Mouse (Mus musculus) brain, embryonic 14.5 days (tissue): ENCODE data around the gene Zfp420. TPM values are rescaled to one million over a fixed set of nuclear protein-coding genes. Genes with fewer than 3 reads are reported as not detected.
"Not testable (repeated sequence)": the region's sequence is repeated elsewhere in the genome, so short reads cannot be mapped to it uniquely, and the experiment has no call there.

ENCODE experiments used
- DNase-seq: peaks from one replicate; pipeline ENCODE4 v3.0.0-alpha.2; 2011; ENCODE audit warnings: low read depth
- CTCF ChIP-seq: fragments of 200-500 bp; IDR thresholded peaks from 2 replicates; pipeline ENCODE4 v1.5.1; 2012; ENCODE audit warnings: inconsistent platforms, mild to moderate bottlenecking, moderate library complexity, borderline replicate concordance; ENCODE audit not compliant: insufficient read depth, insufficient read length; ENCODE audit errors: extremely low read depth
- POLR2A ChIP-seq: fragments of 200-500 bp; IDR thresholded peaks from 2 replicates; pipeline ENCODE4 v1.6.1; 2012; ENCODE audit warnings: mild to moderate bottlenecking, inconsistent platforms, borderline replicate concordance; ENCODE audit not compliant: poor library complexity, insufficient read depth, insufficient read length, severe bottlenecking; ENCODE audit errors: extremely low read depth
- polyA plus RNA-seq: library from polyadenylated mRNA; depleted of rRNA; stranded (reverse); fragments of >200 nt; gene quantifications from 2 replicates; pipeline ENCODE4 v1.2.3, GENCODE M21; 2012

The Zfp420 gene
- polyA plus RNA-seq, 1 experiment: 17.3 TPM

- TF ChIP-seq POLR2A: no peak
- TF ChIP-seq CTCF: no peak
- no peak for DNase-seq
These were observed 15.2 kb upstream of the Zfp420 start for GRCm38 (mm10) chr7:29844616-29845015.

GRCm38 (mm10) chr7:29852831-29853218 lies 7.0 kb upstream of the Zfp420 start:
- no peak for DNase-seq
- TF ChIP-seq CTCF: no peak
- TF ChIP-seq POLR2A: no peak

GRCm38 (mm10) chr7:29853219-29853842 lies 6.4 kb upstream of the Zfp420 start, which contains the start of gene Zfp940:
Zfp940 (minus strand) TSS chr7:29853669.
- peak; percentile 97 for DNase-seq
- TF ChIP-seq POLR2A: peak; percentile 36; the same call in 1 of the 2 replicates
- no peak for TF ChIP-seq CTCF

DNA sequence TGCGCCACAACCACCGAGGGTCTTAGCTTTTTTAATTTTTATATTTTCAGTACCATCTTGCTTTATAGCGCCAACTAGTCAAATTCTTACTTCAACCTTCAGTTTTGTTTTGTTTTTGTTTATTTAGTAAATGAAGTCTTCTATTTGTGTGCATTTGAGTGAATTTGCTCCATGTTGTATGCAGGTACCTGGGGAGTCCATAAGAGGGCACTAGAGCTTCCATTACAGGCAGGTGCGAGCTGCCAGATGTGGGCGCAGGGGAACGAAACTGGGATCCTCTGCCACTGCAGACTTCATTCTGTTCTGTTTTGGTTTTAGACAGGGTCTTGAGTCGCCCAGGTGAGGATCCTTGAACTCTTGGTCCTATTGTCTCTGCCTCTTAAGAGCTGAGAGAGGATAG lies 1.9 kb downstream of the Zfp420 start:
- peak; percentile 4 for DNase-seq
- TF ChIP-seq POLR2A (no peak), CTCF (peak; percentile 16; the same call in 1 of the 2 replicates)

DNA sequence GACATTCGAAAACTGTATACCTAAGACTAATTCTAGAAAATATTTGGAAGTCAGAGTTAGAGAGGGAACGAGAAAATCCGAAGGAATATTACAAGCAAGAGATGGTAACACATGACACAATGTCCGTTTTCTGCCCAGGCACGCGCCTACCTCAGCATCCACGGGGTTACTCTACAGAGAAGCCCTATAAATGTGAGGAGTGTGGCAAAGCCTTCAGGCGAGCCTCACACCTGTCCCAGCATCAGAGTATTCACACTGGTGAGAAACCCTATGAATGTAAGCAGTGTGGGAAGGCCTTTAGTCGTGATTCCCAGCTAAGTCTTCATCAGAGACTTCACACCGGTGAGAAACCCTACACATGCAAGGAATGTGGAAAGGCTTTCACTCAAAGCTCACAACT lies 14.5 kb downstream of the Zfp420 start:
- no peak for DNase-seq
- no peak for TF ChIP-seq CTCF
- no peak for TF ChIP-seq POLR2A

DNA sequence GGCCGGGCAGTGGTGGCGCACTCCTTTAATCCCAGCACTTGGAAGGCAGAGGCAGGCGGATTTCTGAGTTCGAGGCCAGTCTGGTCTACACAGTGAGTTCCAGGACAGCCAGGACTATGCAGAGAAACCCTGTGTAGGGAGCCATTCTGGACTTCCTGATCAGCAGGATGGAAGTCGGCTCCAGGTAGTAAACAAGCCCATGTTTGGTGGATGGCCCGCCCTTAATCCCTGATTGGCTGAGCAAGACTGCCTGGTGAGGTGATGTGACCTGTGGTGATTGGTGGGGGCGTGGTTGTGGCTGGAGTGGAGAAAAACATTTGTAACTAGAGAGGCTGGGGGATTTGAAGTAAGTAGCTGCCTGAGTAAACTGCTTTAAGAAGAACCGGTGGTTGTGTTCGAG lies 17.8 kb downstream of the Zfp420 start:
- DNase-seq: not testable (repeated sequence)

- no peak for DNase-seq
- no peak for TF ChIP-seq POLR2A
- no peak for TF ChIP-seq CTCF
These were observed 20.3 kb downstream of the Zfp420 start for GRCm38 (mm10) chr7:29880056-29880455.

DNA sequence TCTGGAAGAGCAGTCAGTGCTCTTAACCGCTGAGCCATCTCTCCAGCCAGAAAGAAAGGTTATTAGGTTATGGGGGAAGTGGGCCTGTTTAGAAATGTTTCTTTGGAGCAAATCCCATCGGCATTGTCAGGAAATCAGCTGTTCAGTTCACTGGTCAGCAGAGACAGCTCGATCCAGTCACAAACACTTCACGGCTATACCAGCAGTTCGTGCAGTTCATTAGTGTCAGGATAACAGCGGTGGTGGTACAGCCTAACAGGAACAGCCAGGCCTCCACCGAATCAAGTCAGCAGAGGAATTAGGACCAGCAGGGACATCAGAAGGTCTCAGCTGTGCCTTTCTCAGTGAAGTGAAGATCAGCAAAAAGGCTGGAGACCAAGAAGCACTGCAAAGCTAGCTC lies 21.1 kb downstream of the Zfp420 start:
- no peak for DNase-seq
- no peak for TF ChIP-seq POLR2A
- no peak for TF ChIP-seq CTCF

DNA sequence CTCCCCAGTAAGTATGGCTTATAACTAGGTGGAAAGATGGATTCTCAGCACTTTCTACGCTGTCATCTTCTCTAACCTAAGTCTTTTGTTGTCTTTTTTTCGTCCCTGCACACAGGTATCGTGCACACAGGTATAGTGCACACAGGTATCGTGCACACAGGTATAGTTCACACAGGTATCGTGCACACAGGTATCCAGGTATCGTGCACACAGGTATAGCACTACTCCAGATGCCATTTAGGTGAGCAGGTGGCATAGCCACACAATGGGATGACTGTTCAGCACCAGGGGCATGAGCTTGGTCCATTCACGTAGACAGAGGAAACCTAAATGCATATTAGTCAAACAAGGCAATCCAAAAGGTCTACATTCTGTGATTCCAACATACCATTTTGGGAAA lies 30.7 kb downstream of the Zfp420 start:
- TF ChIP-seq CTCF: no peak
- no peak for TF ChIP-seq POLR2A

DNA sequence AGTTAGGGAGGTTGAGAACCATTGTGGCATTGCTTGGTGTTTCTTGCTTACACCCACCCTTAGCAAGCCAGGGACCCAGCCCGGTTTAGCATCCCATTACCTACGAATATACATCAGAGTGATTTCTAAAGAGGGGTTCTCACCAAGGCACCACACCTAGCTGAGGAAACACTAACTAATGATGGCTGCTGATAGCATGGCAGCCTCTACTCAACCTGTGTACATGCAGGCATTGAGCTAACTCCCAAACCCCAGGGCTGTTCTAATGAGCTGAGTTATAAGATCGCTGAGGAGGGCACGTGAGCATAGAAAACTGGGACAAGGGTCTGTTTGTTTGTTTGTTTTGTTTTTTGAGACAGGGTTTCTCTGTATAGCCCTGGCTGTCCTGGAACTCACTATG lies 33.0 kb downstream of the Zfp420 start:
- TF ChIP-seq CTCF (no peak), POLR2A (no peak)
- DNase-seq: no peak

More for the DNA sequence above, 30.7 kb downstream of the Zfp420 start:
- no peak for DNase-seq

GRCm38 (mm10) chr7:29898351-29898750 lies 38.6 kb downstream of the Zfp420 start:
- DNase-seq: no peak
- TF ChIP-seq CTCF (no peak), POLR2A (no peak)

DNA sequence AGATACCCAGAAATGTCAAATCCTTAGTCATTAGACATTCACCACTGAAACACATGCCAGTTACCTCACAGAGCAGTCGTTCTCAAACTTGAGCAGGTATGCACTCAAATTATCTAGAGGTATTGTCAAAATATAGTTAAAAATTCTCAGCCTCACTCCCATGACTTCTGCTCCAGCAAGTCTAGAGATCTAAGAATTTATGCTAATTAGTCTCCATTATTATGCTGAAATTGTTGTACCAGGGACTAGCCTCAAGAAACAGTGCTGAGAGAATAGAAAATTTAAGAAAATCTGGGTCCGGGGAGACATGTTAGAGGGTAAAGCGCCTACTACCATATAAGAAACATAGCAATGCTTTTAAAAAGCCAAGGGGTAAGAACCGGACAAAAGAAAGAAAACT lies 44.3 kb downstream of the Zfp420 start:
- no peak for DNase-seq
- TF ChIP-seq POLR2A (no peak), CTCF (no peak)
